Mouse (Mus musculus) layer of hippocampus, adult 8-10 months (tissue): ENCODE results near the gene Zfp595. TPM values are rescaled to one million over a fixed set of nuclear protein-coding genes. Genes with fewer than 3 reads are reported as not detected.
"Not testable (repeated sequence)": the region's sequence is repeated elsewhere in the genome, so short reads cannot be mapped to it uniquely, and the experiment has no call there.

Source experiments
- DNase-seq, 2 experiments: peaks; one replicate each; pipeline ENCODE4 v3.0.0; 2022; ENCODE audit warnings: low spot score in 2 of 2
- total RNA-seq, 4 experiments: library from RNA; stranded (reverse); gene quantifications; 2 replicates each; pipeline ENCODE4 v1.2.4; 2022

Zfp595 gene
- 1 to 10 TPM; 3.2 to 4.3 (median 3.9) TPM for total RNA-seq

DNA sequence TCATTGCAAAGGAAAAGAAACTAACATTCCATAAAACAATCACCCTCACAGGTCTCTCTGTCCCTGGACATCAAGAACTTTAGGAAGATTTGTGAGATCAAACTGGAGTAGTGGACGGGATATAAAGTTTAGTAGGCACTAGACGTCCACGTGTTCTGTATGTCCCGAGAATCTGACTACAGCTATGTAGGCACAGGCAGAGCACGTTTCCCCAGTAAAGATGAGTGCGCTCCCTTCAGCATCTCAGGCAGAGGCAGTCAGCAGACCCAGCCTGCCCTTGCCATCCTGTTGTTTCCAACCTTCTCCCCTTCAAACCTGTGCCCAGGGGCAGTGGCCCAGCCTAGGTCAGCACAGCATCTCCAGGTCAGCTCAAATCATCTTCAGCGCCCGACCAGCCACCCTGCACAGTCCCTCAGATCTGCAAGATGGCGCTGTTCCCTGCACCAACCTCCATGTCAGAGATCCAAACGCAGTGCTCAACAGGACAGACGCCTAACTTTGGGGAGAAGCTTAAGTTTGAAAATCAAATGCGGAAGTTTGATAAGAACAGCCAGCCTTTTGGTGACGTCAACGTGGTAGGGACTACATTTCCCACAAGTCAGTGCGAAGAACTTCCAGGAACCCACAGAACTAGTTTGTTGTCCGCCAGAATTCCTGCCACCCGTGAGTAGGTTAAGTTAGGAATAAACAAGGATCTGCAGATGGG, at the start of gene Zfp595:
Gene Zfp595 (minus strand): TSS at position 552 of the 706 bp plus-strand sequence.
- DNase-seq: peak; percentile 78 to 80

DNA sequence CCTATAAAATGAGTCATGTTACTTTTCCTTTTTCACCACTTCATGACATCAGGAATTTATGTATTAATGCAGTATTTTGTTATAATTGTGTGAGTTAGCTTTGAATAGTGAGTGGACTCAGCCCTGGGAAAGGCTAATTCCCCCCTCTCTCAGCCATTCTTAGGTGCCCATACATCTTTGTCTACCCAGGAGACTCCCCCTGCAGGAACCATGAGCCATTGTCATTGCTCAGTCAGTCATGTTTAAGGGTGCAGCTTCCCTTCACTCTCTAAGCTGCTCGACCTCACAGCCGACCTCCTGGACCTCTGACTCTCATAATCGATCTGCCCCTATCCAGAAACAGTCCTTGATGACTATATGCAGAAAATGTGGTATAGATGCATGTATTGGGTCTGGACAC, 43.9 kb upstream of the Zfp595 start:
- DNase-seq: not testable (repeated sequence)

DNA sequence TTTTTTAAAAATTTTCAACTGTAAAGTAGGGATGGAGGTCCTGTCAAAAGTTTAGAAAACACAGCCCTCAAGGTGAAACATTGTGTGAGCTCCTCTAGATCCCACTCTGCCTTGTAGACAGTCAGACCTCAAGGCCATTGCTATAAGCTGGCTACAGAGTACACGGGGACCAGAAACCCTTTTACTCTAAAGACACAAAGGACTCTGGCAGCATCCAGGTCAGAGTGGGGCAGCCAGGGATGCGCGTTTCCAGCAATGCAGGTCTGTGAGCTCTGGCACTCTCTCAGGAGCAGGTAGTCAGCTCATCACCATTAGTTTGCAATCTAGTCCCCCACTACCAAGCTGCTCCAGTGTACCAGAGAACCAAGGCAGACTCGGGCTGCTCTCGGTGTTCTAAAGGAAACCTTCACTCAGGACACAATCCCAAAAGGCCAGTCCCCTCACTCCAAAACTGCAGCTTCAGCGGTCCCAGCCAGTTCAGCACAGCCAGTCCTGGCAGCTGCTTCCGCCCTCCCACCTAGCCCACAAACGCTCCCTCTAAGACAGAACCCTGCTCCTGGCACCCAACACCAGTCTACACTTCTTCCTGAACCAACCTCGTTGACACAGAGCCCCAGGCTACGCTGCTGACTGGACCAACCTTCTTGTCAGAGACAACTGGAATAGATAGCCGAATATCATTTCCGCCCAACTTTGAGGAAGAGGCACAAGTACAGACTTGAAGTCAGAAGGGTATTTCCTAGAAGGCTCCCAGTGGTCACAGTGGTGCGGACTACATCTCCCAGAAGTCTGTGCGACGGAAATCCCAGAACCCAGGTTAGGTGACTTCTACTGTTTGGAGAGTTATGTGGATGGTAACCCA, 42.9 kb upstream of the Zfp595 start, which contains the start of the genes Gm28041 and Zfp456:
Gene Gm28041 (minus strand): TSS at position 684 of the 862 bp plus-strand sequence.
Gene Zfp456 (minus strand): TSS at position 761 of the 862 bp plus-strand sequence.
- peak; percentile 18 to 31 for DNase-seq

DNA sequence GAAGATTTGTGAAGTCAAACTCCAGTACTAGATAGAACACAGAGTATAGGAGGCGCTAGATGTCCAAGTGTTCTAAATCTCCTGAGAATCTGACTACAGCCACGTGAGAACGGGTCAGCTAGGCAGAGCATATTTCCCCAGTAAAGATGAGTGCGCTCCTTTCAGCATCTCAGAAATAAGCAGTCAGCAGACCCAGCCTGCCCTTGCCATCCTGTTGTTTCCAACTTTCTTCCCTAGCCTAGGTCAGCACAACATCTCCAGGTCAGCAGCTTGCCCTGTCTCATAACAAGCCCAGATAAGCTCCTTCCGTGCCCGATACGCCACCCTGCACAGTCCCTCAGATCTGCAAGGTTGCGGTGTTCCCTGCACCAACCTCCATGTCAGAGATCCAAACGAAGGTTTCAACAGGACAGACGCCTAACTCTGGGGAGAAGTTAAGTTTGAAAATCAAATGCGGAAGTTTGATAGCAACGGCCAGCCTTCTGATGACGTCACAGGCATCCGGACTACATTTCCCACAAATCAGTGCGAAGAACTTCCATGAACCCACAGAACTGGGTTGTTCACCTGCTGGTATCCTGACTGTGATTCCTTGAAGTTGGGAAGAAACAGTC, 27.9 kb upstream of the Zfp595 start, which contains the start of the genes Gm28044 and Zfp953:
Gene Gm28044 (minus strand): TSS at position 406 of the 614 bp plus-strand sequence.
Gene Zfp953 (minus strand): TSS at position 475 of the 614 bp plus-strand sequence.
- peak; percentile 87 to 89 for DNase-seq

DNA sequence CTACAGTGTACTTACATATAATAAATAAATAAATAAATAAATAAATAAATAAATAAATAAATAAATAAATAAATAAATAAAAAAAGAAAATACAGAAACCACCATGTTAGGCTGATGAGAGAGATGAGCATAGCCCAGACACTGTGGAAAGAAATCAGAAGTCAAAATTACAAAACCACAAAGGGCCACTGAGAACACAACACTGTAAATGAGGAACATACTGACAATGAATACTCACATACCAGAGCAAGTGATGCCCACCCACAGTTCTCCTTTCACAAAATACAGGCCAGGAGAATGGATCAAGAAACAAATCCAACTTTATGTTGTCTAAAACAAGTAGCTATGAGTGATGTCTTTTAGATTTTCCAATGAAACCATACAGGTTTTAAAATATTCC, 19.5 kb upstream of the Zfp595 start:
- DNase-seq: no peak

DNA sequence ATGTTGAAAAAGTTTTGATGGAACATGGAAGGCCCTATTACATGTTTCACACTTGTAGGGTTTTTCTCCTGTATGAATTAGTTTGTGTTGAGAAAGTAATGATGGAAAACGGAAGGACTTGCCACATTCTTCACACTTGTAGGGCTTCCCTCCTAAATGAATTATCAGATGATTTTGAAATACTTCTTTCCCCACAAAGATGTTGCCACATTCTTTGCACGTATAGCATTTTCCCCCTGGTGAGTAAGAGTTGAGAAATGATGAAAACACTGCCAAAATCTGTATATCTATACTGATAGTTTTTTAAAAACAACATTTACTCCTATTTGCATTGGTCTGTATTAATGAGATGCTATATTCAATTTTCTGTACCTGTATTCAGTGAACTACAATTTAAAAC, 11.1 kb upstream of the Zfp595 start:
- no peak for DNase-seq

DNA sequence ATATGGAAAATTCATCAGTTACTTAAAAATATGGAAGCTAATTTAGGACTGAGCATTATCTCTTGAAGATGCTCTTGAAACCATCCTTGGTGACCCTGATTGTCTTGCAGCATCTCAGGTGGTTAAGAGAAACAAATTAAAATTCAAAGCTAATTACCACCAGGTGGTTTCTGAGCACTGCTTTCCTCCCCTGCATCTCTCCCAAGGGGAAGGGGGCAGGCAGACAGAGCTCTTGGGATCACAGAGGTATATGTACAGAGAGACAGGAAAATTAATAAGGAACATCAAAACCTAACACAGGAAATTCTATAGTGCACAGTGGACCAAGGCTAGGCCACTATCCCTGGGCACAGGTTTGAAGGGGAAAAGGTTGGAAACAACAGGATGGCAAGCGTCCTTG, 507 bp upstream of the Zfp595 start:
- no peak for DNase-seq

DNA sequence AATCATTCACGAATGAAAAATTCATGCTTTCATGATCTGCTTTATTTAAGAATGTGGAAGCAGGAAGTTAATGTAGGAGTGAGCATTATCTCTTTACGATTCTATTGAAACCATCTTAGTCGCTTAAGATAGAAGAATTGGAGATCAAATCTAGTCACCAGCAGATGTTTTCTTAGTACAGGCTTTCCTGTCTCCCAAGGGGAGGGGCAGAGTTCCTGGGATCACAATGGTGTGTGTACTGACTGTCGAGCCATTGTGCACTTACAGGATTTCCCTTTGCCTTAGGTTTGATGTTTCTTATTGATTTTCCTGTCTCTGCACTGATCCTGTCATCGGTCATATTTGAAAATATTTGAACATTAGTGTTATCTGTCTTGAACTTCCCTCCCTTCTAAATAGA, 25.7 kb downstream of the Zfp595 start:
- DNase-seq: no peak

DNA sequence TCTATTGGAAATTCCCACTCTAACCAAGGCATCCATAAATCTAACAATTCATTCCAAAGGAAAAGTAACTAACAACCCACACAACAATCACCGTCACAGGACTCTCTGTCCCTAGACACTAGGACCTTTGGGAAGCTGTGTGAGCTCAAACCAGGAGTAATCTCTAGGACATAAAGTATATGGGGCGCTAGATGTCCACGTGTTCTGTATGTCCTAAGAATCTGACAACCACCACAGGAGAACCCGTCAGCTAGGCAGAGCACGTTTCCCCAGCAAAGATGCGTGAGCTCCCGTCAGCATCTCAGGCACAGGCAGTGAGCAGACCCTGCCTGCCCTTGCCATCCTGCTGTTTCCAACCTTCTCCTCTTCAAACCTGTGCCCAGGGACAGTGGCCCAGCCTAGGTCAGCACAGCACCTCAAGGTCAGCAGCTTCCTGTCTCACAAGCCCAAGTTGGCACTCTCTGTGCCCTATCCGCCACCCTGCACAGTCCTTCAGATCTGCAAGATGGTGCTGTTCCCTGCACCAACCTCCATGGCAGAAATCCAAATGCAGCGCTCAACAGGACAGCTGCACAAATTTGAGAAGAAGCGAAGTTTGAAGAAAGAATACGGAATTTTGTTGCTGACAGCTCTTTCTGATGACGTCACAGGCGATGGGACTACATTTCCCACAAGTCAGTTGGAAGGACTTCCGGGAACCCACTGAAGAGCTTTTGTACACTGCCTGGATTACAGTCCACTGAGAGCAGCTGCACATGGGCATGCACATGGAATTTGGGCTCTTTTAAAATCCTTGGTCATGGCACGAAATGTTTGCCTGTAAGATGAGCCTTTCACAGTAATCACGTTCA, 26.3 kb downstream of the Zfp595 start, which contains the start of gene Zfp457:
Gene Zfp457 (minus strand): TSS at position 664 of the 851 bp plus-strand sequence.
- DNase-seq: peak; percentile 93

DNA sequence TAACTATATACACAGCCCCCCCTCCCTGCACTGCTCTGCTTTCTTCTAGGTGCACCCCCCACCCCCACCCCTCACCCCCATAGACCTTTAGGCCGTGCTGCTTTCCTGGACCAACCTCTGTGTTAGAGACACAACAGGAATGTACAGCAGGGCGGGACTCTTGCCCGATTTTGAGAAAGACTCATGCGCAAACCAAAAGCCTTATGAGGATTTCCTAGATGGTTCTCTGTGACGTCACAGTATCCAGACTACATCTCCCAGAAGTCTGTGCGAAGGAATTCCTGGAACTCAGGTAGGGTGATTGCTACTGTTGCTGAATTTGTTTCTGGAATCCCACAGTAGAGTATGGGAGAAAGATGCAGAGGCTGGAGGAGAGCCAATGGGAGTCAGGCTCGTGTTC, 54.1 kb downstream of the Zfp595 start, which contains the start of gene Zfp458:
Gene Zfp458 (minus strand): TSS at position 153 of the 400 bp plus-strand sequence.
- peak in 1 of 2 experiments; percentile 18 for DNase-seq

DNA sequence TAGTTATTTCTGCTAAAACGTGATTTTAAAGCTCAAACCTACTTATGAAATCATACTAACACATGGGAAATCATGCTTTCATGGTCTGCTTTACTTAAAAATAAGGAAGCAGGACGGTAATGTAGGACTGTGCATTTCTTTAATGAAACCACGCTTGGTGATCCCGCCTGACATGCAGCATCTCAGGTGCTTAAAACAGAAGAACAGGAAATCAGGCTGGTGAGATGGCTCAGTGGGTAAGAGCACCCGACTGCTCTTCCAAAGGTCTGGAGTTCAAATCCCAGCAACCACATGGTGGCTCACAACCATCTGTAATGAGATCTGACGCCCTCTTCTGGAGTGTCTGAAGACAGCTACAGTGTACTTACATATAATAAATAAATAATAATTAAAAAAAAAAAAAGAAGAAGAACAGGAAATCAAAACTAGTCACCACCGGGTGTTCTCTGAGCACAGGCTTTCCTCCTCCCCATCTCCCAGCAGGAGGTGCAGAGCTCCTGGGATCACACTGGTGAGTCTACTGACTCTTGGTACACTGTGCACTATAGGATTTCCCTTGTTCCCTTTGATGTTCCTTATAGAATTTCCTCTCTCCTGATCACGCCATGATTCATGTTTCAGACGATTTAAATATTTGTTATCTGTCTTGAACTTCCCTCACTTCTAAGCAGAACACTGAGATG, 62.8 kb downstream of the Zfp595 start:
- DNase-seq: not testable (repeated sequence)

DNA sequence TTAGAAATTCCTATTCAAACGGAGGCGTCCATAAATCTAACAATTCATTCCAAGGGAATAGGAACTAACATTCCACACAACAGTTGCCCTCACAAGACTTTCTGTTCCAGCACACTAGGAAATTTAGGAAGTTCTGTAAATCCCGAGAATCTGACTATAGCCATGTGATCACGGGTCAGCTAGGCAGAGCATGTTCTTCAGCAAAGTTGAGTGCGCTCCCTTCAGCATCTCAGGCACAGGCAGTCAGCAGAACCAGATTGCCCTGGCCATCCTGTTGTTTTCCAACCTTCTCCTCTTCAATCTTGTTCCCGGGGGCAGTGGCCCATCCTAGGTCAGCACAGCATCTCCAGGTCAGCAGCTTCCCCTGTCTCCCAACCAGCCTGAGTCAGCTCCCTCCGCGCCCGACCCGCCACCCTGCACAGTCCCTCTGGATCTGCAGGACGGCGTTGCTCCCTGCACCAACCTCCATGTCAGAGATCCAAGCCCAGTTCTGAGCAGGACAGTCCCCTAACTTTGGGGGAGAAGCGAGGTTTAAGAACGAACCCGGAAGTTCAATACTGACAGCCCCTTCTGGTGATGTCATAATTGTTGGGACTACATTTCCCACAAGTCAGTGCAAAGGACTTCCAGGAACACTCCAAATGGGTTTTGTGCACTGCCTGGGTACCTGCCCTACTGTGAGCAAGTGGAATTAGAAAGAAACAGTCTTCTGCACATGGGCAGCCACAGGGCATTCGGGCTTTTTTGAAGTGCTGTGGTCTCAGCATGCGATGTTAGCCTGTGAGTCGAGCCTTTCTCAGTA, 63.6 kb downstream of the Zfp595 start:
- peak; percentile 78 to 81 for DNase-seq

Other genes starting within 250 kb of the Zfp595 start
- gene Zfp708, start 234.6 kb downstream of the Zfp595 start, total RNA-seq: 1 to 10 TPM; 2.2 to 2.7 (median 2.6) TPM
- 1 to 10 TPM; 3.1 to 4.3 (median 3.5) TPM for gene Gm28557, start 224.0 kb downstream of the Zfp595 start, total RNA-seq
- gene Rslcan18, start 216.3 kb downstream of the Zfp595 start, total RNA-seq: under 1 TPM; 0.25 to 0.78 (median 0.54) TPM
- gene Zfp759, start 210.9 kb downstream of the Zfp595 start, total RNA-seq: 10 to 100 TPM in 2 of 4 experiments, 1 to 10 TPM in 2; 8.4 to 13.8 (median 11.4) TPM
- gene Rsl1, start 159.4 kb downstream of the Zfp595 start, total RNA-seq: 1 to 10 TPM; 4.7 to 7.2 (median 5.8) TPM
- gene Zfp455, start 138.1 kb downstream of the Zfp595 start, total RNA-seq: 1 to 10 TPM; 2.3 to 4.3 (median 3.8) TPM
- 10 to 100 TPM; 18.2 to 26.5 (median 23.8) TPM for gene Zfp458, start 54.1 kb downstream of the Zfp595 start, total RNA-seq
- gene Zfp457, start 26.1 kb downstream of the Zfp595 start, total RNA-seq: 1 to 10 TPM; 5.0 to 9.0 (median 6.3) TPM
- 1 to 10 TPM in 2 of 4 experiments, not detected in 2; 1.1 to 3.2 TPM for gene Gm28044, start 28.0 kb upstream of the Zfp595 start, total RNA-seq
- gene Zfp953, start 28.0 kb upstream of the Zfp595 start, total RNA-seq: 1 to 10 TPM; 1.1 to 2.0 (median 1.3) TPM
- gene Gm28041, start 43.2 kb upstream of the Zfp595 start, total RNA-seq: not detected
- 1 to 10 TPM; 1.0 to 1.9 (median 1.6) TPM for gene Zfp456, start 43.2 kb upstream of the Zfp595 start, total RNA-seq
- 1 to 10 TPM; 2.2 to 4.5 (median 2.4) TPM for gene Zfp429, start 67.2 kb upstream of the Zfp595 start, total RNA-seq
- 1 to 10 TPM; 3.4 to 5.9 (median 4.4) TPM for gene Zfp459, start 88.8 kb upstream of the Zfp595 start, total RNA-seq
- gene Zfp874a, start 119.1 kb upstream of the Zfp595 start, total RNA-seq: 10 to 100 TPM; 10.5 to 18.9 (median 15.5) TPM
- 10 to 100 TPM; 12.4 to 23.2 (median 17.5) TPM for gene Zfp874b, start 151.7 kb upstream of the Zfp595 start, total RNA-seq
- 10 to 100 TPM in 2 of 4 experiments, 1 to 10 TPM in 2; 8.4 to 12.4 (median 10.4) TPM for gene Zfp58, start 168.0 kb upstream of the Zfp595 start, total RNA-seq
- gene Gm26965, start 193.6 kb upstream of the Zfp595 start, total RNA-seq: under 1 TPM in 1 of 4 experiments, not detected in 3; 0.25 TPM
- gene Zfp87, start 193.6 kb upstream of the Zfp595 start, total RNA-seq: 10 to 100 TPM; 21.4 to 24.6 (median 23.7) TPM
- gene Zfp748, start 221.3 kb upstream of the Zfp595 start, total RNA-seq: 10 to 100 TPM in 3 of 4 experiments, 1 to 10 TPM in 1; 9.4 to 12.5 (median 10.5) TPM